Mouse (Mus musculus) layer of hippocampus, adult 8-10 months (tissue): ENCODE results near the gene Ncoa7. TPM values are rescaled to one million over a fixed set of nuclear protein-coding genes. Genes with fewer than 3 reads are reported as not detected.
"Not testable (repeated sequence)": the region's sequence is repeated elsewhere in the genome, so short reads cannot be mapped to it uniquely, and the experiment has no call there.

Experiments used
- DNase-seq, 2 experiments: peaks; one replicate each; pipeline ENCODE4 v3.0.0; 2022; ENCODE audit warnings: low spot score in 2 of 2
- total RNA-seq, 4 experiments: library from RNA; stranded (reverse); gene quantifications; 2 replicates each; pipeline ENCODE4 v1.2.4; 2022

Ncoa7 gene
- total RNA-seq, 4 experiments from 2014 or later: 75.7 to 112 (median 99.1) TPM

DNA sequence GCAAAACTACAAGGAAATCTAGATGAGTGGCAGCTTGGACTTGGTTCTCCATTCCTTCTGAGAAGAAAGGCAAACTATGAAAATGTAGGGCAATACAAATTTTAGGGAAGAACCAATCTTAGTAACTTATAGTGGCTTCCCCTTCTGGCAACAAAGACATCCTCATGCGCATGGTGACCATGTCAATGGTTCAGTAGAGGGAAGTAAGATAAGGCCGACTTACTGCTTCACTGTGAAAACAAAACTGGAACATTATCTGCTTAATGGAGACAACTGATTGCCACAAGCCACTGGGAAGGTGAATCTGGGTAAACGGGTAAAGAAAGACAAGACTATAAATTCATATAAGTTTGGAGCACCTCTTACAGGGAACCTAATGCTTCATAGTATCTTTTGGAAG is 128.3 kb downstream of the Ncoa7 start:
- DNase-seq: no peak

DNA sequence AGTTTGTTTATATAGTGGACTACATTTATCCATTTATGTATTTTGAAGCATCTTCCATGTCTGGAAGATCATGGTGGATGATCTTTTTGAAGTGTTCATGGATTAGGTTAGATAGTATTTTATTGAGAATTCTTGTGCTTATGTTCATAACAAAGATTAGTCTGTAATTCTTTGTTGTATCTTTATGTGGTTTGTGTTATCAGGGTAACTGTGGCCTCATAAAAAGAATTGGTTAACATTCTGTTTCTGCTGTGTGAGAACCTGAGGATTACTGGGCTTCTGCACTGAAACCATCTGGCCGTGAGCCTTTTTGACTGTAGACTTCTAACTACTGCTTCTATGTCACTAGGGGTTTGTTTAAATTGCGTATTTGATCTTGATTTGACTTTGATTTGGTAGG is 136.5 kb downstream of the Ncoa7 start:
- no peak for DNase-seq

DNA sequence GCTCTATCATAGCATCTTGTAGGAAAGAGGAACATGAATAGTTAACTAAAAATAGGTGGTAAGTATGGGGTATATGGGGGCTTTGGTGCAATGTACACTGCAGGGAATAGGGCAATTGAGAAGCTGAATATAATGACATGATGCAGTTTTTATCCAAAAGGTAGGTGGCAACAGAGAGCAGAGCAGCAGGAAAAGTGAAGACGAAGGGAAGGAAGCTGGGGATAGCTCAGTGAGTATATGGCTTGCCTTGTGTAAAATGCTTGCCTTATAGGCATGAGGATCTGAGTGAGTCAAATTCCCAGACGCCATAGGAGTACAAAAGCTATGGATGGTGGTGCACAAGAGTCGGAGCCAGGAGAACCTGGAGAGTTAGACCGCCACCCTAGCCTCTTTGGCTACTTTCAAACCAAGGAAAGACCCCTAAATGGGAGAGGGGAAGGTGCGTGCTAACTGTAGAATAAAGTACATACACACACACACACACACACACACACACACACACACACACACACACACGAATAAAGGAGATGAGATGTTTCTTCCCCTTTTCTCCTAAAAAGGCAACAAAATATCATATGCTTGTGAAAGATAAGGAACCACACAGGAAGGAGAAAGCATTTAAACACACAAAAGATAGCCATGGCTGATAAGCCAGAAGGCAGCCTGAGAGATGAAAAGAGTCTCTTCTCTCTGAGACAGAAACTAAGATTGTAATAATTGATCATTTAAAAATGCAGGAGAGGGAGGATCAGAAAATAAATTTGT is 142.4 kb downstream of the Ncoa7 start:
- DNase-seq: no peak

DNA sequence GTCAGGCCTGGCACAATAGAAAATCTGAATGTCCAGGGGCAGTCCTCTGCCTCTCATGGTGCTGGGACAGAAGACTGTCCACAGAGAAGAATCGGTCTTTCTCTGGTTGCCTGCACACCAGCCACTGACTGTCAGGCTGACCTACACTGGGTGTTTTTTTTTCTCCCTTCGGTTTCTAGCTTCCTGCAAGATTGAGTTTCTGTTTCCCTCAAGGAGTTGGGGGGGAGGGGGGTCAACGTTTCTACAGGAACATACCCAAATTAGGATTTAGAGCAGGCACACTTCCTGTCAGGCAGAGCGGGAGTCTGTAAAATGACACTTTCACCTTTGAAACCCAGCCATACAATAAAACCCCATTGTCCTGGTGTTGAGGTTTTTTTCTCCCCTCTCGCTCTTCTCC is 147.5 kb downstream of the Ncoa7 start:
- DNase-seq: no peak

DNA sequence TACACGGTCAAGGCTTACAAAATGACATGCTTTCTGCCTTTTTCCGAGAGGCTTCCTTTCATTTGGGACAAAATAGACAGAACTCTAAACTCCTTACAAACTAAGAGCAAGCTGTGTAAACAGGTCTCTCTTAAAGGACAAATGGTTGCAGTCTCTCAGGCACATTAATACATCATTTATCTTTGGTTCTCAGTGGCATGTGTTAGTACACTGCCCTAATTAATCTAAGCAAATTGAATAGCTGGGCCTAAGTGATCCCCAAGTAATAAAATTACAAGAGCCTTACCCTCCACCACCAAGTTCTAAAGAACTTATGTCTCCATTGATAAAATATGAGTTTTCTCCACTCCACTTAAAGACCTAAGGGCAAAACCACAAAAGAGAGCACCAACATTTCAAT is 155.4 kb downstream of the Ncoa7 start:
- DNase-seq: no peak

DNA sequence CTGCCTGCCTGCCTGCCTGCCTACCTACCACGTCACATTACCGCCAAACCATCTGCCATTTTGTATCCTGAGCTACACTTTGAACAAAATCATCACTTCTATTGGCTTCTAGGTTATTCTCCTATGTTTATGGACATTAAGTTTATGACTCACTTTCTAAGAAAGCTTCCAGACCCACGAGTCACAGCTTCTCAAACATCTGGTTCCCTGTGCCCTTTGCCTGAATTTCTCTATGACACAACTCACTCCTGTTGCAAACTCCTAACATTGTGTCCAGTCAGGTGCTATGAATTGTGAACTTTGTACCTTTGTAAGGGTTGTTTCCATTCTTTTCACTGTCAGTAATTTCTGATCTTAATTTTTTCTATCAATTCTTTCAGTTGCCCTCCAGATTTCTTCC is 164.9 kb downstream of the Ncoa7 start:
- no peak for DNase-seq

DNA sequence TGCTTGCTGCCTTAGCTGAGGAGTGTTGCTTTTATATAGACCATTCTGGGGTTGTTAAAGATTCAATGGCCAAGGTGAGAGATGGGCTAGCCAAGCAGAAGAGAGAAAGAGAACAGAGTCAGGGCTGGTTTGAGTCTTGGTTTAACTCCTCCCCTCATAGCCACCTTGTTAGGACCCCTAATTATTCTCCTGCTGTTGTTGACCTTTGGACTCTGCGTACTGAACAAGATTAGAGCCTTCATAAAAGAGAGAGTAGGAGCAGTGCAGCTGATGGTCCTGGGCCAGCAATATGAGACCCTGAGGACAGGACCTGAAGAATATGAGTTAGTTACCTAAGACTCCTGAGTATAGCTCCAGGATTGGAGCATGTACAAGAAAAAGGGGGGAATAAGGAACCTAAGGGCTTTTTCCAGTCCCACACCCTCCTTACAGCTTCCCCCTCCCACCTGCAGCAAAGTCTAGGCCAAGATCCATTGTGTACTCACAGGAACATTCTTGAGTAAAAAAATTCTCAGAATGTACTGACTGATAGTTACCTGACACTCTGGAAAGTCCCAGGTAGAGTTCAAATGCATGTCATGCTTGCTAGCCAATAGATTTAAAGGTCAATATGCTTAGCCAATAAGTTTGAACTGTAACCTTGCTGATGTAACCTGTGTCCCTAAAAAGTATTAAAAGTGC is 166.5 kb downstream of the Ncoa7 start:
- DNase-seq: not testable (repeated sequence)

DNA sequence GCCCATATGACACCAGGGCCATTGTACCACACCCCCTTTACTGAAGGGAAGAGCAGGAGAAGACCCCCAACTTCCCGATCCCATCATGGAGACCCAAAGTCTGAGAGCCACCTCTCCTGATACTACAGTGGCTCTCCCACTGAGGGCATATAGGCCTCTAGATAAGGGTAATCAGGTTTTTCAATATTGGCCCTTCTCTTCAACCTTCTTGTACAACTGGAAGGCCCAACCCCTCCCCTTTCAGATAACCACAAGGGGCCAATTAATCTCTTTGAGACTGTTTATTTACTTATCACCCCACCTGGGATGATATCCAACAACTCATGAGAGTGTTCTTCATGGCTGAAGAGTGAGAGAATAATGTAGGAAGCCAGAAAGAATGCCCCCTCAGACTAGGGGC is 170.4 kb downstream of the Ncoa7 start:
- no peak for DNase-seq

DNA sequence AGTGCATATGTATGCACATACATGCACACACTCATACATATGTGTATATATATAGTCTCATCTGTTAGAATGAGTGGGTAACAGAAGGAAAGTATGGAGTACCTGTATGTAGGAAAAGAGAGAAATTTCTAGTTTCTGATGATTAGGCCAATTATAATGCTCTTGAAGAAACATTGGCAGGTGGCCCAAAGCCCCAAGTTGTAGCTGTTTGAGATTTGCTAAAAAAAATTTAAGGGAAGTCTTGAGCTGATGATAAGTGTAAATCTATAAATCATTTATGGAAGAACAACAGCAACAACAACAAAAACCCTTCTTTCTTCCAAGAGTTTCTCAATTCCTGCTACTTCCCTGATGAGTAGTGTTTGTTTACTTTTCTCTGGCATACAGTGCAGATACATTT is 173.1 kb downstream of the Ncoa7 start:
- no peak for DNase-seq

DNA sequence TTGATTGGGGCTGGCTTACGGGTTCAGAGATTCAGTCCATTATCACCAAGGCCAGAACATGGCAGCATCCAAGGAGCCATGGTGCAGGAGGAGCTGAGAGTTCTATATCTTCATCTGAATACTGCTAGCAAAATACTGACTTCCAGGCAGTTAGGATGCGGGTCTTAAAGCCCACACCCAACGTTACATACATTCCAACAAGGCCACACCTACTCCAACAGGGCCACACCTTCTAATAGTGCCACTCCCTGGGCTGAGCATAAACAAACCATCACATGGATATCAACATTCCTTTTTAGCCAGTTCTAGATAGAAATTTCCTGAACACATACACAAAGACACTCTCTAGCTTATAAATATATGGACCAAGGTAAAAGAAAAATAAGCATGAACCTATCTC is 173.6 kb downstream of the Ncoa7 start, which contains the start of gene Hint3:
Hint3 (minus strand) TSS at position 120 of the 400 bp plus-strand sequence.
- no peak for DNase-seq

DNA sequence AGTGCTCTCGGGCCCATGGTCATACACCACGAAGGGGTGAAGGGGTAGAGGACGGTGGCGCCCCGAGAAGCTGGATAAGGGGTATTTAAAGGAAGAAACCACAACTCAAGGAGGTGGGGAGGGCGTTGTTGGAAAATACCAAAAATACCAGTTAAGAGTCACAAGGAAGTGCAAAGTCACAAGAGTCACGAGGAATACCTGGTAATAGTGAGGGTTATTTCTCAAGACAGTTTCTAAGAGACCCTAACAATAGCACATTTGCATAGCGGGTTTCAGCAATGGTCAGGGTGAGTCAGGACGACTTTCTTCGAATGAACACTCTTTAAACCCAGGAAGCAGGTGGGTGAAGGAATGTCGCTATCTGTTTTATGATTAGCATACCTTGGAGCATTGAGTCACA is 174.7 kb downstream of the Ncoa7 start:
- DNase-seq: not testable (repeated sequence)

DNA sequence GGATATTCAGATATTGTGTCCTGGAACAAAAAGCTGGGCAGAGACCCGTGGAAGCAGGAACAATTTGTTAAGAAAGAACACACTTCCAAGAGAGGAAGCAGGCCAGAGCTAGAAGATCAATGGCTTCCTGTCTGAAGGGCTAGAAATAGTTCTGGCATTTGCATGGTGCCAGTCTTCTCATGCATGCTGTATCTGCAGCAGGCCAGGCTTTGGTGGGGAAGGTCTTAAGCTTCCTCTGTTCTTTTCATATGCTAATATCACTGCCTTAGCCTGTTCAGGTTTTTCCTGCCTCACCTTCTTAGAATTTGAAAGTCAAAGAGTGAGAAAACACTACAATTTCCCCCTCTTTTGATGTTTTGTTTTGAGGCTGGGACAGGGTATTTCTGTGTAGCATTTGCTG is 175.6 kb downstream of the Ncoa7 start:
- no peak for DNase-seq

DNA sequence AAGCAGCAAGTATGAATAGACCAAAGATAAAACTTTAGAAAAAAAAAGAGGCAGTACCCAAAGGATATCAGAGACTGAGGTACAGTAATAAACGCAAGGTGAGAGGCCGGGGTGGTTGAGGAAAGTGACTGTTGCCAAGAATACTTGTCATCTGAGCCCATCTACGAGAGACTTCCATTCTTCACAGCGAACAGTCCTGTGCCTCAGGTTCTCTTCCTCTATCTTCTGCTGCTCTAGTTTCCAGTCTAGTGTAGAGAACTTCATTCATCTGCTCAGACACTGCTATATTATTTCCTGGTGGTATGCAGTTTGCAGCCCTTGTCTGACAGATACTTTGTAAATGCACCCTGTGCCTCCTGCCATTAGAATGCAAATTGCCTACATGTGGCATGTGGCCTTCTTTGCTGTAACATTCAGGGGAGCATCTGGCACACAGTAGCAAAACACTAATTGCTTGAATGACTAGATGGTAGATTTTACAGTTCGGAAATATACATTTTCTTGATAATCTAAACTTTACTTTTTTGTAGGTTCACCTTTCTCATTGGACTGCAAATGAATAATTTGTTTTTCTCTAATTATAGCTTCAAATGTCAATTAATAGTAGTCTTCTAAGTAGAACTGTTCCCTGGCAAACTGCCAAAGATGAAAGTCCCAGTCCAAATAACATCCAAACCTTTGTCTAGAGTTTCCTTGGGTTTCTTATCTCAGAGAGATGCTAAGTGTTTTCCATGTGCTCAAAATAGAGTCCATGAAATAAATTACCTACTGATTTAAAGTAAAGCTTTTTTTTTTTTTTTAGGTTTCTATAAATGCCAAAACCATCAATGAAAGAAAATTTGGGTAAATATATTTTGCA is 178.7 kb downstream of the Ncoa7 start:
- no peak for DNase-seq

DNA sequence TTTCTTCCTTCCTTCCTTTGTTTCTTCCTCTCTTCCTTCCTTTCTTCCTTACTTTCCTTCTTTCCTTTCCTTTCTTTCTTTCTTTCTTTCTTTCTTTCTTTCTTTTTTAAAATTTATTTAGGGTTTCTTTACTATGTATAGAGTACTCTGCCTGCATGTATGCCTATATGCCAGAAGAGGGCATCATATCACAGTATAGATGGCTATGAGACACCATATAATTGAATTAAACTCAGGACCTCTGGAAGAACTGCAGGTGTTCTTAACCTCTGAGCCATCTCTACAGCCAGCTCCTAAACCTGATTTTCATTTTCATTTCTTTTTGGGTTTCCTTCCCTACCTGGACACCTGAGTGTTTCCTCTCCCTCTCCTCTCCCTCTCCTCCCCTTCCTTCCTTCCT is 180.2 kb downstream of the Ncoa7 start:
- no peak for DNase-seq

DNA sequence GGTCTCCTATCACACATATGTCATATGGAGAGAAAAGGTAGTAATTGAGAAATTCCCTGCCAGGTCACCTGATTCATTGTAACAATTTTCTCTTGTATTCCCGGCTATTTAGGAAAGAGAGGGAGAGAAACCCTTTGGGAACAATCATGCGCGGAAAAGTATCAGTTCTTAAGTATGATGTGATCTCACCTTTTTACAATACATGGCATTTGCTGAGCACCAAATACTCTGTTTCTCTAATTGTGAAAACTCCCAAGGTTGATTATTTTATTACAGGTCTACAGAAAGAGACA is 184.3 kb downstream of the Ncoa7 start:
- no peak for DNase-seq

DNA sequence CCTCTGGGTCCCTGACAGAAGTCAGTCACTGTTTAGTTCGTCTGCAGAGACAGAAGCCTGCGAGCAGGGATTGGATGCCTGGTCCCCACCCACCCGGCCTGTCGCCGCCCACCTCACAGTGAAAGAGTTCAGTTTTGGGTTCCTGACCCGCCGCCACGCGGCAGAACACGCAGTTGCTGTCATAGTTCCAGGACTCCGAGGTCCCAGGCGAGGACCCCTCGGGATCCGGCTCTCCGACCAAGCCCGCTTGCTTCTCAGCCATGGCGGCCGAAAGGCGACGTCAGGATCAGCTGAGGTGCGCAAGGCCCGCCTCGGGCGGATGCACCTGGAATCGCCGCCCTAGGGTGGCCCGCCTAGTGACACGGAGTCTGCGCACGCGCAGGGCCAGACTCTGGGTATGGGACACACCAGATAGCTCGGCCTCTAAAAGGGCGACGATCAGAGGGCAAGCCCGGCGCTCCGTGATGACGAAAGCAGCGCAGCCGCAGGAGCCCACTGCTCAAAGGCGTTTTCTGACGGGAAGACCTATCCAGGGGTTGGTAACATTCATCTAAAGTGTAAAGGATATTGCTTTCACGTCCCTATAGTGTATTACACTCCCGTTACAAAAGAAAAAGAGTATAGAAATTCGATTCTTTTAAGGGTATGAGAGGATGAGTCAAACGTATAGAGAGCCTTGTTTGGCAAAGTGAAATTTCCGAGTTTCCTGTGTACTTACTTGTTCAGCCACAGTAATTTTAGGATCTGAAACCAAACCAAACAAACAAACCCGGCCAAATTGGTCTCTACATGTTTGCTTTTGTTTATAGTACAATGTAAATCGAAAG is 184.8 kb downstream of the Ncoa7 start:
- peak; percentile 99 for DNase-seq

DNA sequence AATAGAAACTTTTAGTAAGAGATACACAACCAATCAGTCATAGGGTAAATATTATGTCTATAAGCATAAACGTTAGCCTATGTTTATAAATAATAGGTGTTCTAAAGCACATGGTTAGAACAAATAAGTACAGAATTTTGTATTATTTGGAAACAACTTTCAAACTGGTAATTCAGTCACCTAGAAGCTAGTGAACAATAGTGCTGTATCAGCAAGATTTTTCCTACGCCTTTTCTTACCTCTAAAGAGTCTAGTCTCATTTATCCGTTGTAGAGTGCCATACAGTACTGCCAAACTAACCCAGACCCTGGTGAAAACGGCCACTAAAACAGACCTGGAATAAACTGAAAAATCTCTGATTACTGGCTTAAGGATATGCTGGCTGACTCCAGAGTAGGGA is 190.1 kb downstream of the Ncoa7 start:
- DNase-seq: no peak

DNA sequence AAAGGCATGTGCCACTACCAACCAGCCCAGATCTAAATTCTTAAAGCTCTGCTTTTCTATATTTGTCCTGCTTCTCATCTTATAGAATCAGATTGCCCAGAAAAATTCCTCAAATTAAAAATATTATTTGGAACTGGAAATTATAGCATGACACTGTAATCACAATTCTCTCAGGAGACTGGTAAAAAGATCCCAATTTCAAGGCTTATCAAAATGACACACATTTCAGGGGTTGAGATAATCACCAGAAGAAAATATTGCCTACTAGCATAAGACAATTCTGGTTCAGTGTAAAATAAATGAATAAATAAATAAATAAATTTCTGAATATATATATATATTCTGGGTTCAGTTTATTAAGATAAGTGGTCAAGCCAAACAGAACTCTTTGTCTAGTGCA is 193.5 kb downstream of the Ncoa7 start:
- no peak for DNase-seq

DNA sequence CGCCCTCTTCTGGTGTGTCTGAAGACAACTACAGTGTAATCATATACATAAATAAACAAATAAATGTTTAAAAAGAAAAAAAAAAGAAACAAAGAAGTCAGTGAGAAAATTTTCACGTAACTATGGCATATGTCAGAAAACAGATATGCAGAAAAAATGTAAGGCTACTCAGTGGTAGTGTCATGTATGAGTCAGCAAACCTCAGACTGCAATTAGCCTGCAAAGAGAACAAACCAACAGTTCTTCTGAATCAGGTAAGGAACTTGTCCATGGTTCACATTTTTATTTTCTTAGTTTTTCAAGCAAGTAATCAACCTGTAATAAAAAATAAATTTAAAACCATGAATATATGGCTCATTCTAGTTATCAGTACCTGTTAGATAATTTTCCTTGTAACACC is 195.0 kb downstream of the Ncoa7 start:
- no peak for DNase-seq

DNA sequence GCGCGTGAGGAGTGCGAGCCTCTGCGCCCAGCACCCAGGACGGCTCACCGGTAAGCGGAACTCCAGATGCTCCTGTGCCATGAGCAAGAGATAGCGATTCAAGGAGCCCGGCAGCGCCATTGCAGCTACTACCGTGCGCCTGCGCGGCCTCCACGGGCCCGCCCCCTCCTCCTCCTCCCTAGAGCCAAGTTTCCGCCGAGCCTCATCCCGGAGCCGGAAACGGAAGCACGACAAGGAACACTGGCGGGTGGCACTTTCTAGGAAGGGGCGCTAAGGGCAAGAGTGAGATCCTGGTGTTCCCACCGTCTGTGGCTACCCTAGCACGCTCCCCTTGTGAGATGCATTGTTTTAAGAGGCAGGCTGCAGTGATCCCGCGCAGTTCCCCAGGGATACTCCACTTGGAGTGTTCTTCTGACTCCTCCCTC is 202.6 kb downstream of the Ncoa7 start, which contains the start of gene Trmt11:
Trmt11 (minus strand) TSS at position 208 of the 425 bp plus-strand sequence.
- peak; percentile 86 to 90 for DNase-seq

DNA sequence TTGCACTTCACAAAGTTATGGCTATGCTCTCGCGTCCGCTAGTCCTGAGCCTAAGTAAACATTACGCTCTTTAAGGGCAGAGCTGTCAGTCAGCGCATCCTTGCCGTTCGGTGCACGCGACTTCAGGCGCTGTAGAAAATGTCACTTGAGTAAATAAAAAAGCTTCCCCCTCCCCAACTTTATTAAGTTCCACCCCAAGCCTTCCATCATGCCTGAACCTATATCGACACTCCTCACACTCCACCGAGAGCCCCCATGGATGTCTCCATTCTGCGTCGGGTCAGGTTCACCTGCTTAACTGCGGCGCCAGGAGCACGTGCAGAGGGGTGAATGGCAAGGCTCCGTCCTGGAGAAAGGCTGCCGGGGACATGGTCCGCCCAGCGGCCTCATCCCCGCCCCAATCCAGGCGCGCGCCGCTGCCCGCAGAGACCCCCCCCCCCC is 203.0 kb downstream of the Ncoa7 start:
- no peak for DNase-seq
